Mouse (Mus musculus) CD8-positive naive resting alpha-beta T cell, adult 2 months (primary cell): Measurements from ENCODE around the gene Bcl6b.
A peak's percentile ranks its signal among the peaks of the same experiment; 100 is the strongest.

Experiments used
- DNase-seq, 2 experiments: peaks; one replicate each; pipeline ENCODE4 v3.0.0; 2022; ENCODE audit warnings: low read depth in 2 of 2, low spot score in 2 of 2

The Bcl6b gene

DNA sequence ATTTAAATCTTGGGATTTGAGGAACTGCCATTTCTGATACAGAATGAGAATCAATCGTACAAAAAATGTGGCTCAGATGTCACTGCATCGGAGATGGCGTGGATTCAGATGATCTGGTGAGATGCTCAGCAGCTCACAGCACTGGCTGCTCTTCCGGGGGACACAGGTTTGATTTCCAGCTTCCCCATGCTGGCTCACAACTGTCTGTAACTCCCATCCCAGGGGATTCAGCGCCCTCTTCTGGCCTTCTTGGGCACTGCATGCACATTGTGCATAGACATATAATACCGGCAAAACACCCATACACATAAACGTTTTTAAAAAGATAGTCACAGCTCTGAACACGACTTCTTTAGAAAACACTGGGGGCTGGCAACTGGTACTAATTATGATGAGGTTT is 52.0 kb downstream of the Bcl6b start:
- DNase-seq: peak in 1 of 2 experiments; percentile 3

DNA sequence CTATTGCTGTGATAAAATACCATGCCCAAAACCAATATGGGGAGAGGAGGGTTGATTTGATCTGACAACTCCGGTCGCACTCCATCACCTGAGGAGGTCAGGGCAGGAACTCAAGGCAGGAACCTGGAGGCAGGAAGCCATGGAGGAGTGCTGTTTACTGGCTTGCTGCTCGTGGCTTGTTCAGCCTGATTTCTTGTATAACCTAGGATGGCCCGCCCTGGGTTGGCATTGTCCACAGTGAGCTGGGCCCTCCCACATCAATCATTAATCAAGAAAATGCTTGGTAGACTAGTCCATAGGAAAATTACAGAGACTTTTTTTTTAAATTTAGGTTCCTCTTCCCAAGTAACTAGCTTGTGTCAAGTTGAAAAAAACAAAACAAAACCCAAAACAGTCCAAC is 55.1 kb downstream of the Bcl6b start:
- no peak for DNase-seq
